Mouse (Mus musculus): ENCODE measurements at regions not wholly inside any gene's neighbourhood (a gene's known extent, or its start where the extent isn't known, plus 50 kb on each side); places are given as distances from the start of the nearest gene placed in this dataset.

GRCm38 (mm10) chr14:24731872-24732525, 245.1 kb downstream of the Rps24 start:
- H3K4me2 ChIP-seq: no peak overlapping the region
- H3K4me1 ChIP-seq: no peaks in the 10 kb centered on the region
- no peak for ATAC-seq (ENCODE audit: insufficient number of reproducible peaks, insufficient read depth, low FRiP score, low TSS enrichment, low read depth)
- no peak overlapping the region for H3K9ac ChIP-seq
- H3K9me3 ChIP-seq: no peaks in the 10 kb centered on the region
- no peaks in the 10 kb centered on the region for H3K36me3 ChIP-seq
- no peak overlapping the region for H3K4me3 ChIP-seq
- WGBS: 66% methylated on average over 5 of the region's 5 CpGs
- H3K27ac ChIP-seq: no peak overlapping the region
- no peaks in the 10 kb centered on the region for H3K27me3 ChIP-seq

GRCm38 (mm10) chr14:24733326-24733725, 246.4 kb downstream of the Rps24 start:
- Histone ChIP-seq H3K9me3 (no peaks in the 10 kb centered on the region), H3K27ac (no peak overlapping the region), H3K4me2 (no peak overlapping the region), H3K9ac (no peak overlapping the region), H3K27me3 (no peaks in the 10 kb centered on the region), H3K36me3 (no peaks in the 10 kb centered on the region), H3K4me3 (no peak overlapping the region), H3K4me1 (no peaks in the 10 kb centered on the region)
- WGBS: 77% methylated on average over 7 of the region's 7 CpGs
- ATAC-seq (ENCODE audit: insufficient number of reproducible peaks, insufficient read depth, low FRiP score, low TSS enrichment, low read depth): no peak

DNA sequence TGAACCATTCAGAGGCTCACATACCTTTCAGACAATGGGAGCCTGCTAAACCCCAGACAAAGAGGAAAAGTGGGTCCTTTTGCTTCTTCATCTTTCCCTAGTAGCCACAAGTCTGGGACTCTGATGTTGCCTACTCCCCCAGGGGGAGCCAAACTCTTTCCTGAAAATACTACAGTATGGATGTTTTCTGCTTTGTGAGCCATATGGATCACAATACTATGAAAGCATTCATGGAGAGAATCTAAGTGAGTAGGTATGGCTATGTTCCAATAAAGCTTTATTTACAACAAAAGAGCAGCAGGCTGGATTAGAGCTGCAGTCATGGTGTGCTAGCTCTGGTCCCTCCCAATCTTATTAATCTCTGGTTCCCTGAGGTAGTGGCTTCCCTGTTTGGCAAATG, 251.9 kb downstream of the Rps24 start:
- H3K36me3 ChIP-seq: no peaks in the 10 kb centered on the region
- no peak overlapping the region for H3K9ac ChIP-seq
- H3K27ac ChIP-seq: no peak overlapping the region
- no peaks in the 10 kb centered on the region for H3K9me3 ChIP-seq
- H3K27me3 ChIP-seq: no peaks in the 10 kb centered on the region
- H3K4me2 ChIP-seq: no peak overlapping the region
- no peaks in the 10 kb centered on the region for H3K4me1 ChIP-seq
- H3K4me3 ChIP-seq: no peak overlapping the region
- ATAC-seq (ENCODE audit: insufficient number of reproducible peaks, insufficient read depth, low FRiP score, low TSS enrichment, low read depth): no peak

DNA sequence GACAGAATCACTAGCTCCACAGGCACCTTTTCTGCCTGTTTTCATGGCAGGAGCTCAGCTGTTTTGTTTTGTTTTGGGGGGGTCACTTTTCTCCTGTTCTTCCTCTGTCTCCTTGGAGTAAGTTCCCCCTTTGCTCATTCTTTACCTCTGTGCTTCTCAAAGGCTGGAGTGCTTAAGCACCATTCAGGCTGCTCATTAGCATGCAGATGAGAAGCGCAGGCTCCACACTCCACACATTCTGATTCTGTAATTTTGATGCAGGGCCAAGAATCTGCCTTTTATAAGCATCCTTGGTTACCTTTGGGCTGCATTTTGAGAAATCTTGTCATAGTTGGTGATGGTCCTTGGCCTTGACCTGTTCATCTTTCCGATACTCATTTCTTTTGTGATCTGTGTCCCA, 257.5 kb downstream of the Rps24 start:
- Histone ChIP-seq H3K9ac (no peak overlapping the region), H3K36me3 (no peaks in the 10 kb centered on the region), H3K27me3 (no peaks in the 10 kb centered on the region), H3K27ac (no peak overlapping the region), H3K4me3 (no peak overlapping the region), H3K4me1 (peaks cover 9% of the 10 kb centered on the region), H3K4me2 (no peak overlapping the region), H3K9me3 (no peaks in the 10 kb centered on the region)
- WGBS: 75% methylated on average over 2 of the region's 2 CpGs
- ATAC-seq (ENCODE audit: insufficient number of reproducible peaks, insufficient read depth, low FRiP score, low TSS enrichment, low read depth): no peak

GRCm38 (mm10) chr14:24745730-24746129, 258.8 kb downstream of the Rps24 start:
- H3K4me1 ChIP-seq: peaks cover 9% of the 10 kb centered on the region
- ATAC-seq (ENCODE audit: insufficient number of reproducible peaks, insufficient read depth, low FRiP score, low TSS enrichment, low read depth): no peak

GRCm38 (mm10) chr14:24747471-24747795, 260.5 kb downstream of the Rps24 start:
- no peak overlapping the region for H3K4me2 ChIP-seq
- H3K9me3 ChIP-seq: no peaks in the 10 kb centered on the region
- WGBS: 24% methylated on average over 4 of the region's 4 CpGs
- H3K27ac ChIP-seq: no peak overlapping the region
- H3K9ac ChIP-seq: 0 out of 2 replicates have a peak overlapping the region, but pooled peaks have one; percentile 21
- H3K27me3 ChIP-seq: no peaks in the 10 kb centered on the region
- H3K4me3 ChIP-seq: no peak overlapping the region
- H3K4me1 ChIP-seq: peaks cover 9% of the 10 kb centered on the region
- H3K36me3 ChIP-seq: no peaks in the 10 kb centered on the region
- no peak for ATAC-seq (ENCODE audit: insufficient number of reproducible peaks, insufficient read depth, low FRiP score, low TSS enrichment, low read depth)

More at GRCm38 (mm10) chr14:24745730-24746129, 258.8 kb downstream of the Rps24 start:
- Histone ChIP-seq H3K36me3 (no peaks in the 10 kb centered on the region), H3K4me2 (no peak overlapping the region), H3K27ac (no peak overlapping the region), H3K9ac (no peak overlapping the region), H3K9me3 (no peaks in the 10 kb centered on the region), H3K27me3 (no peaks in the 10 kb centered on the region), H3K4me3 (no peak overlapping the region)
- 44% methylated on average over 3 of the region's 3 CpGs for WGBS

- no peaks in the 10 kb centered on the region for H3K36me3 ChIP-seq
Observed at GRCm38 (mm10) chr14:24747796-24748496, 261.0 kb downstream of the Rps24 start.

DNA sequence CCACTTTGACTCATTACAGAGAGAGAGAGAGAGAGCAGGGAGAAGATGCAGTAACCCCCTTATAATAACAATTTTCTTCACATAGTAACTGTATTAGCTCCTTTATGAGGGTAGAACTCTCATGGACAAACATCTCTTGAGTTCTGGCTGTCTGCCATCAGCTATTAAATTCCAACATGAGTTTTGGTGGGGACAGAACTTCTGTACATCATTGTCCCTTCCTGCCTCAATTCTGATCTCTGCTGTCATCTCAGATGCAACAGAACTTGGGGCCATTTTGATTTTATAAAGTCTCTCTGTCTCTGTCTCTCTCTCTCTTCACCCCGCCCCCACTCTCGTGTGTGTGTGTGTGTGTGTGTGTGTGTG, 261.6 kb downstream of the Rps24 start:
- Histone ChIP-seq H3K4me3 (no peak overlapping the region), H3K4me1 (peaks cover 9% of the 10 kb centered on the region), H3K9ac (no peak overlapping the region), H3K27me3 (no peaks in the 10 kb centered on the region), H3K9me3 (no peaks in the 10 kb centered on the region), H3K36me3 (no peaks in the 10 kb centered on the region), H3K4me2 (no peak overlapping the region), H3K27ac (no peak overlapping the region)
- WGBS: 82% methylated on average over 2 of the region's 2 CpGs
- no peak for ATAC-seq (ENCODE audit: insufficient number of reproducible peaks, insufficient read depth, low FRiP score, low TSS enrichment, low read depth)

More at GRCm38 (mm10) chr14:24747796-24748496, 261.0 kb downstream of the Rps24 start:
- Histone ChIP-seq H3K27ac (no peak overlapping the region; the same call in 1 of the 2 replicates), H3K4me1 (peaks cover 9% of the 10 kb centered on the region), H3K4me2 (no peak overlapping the region), H3K9ac (0 out of 2 replicates have a peak overlapping the region, but pooled peaks have one; percentile 21), H3K27me3 (no peaks in the 10 kb centered on the region), H3K9me3 (no peaks in the 10 kb centered on the region), H3K4me3 (no peak overlapping the region)
- 55% methylated on average over 7 of the region's 7 CpGs for WGBS
- no peak for ATAC-seq (ENCODE audit: insufficient number of reproducible peaks, insufficient read depth, low FRiP score, low TSS enrichment, low read depth)

- no peaks in the 10 kb centered on the region for H3K27me3 ChIP-seq
- H3K9me3 ChIP-seq: no peaks in the 10 kb centered on the region
- no peak overlapping the region for H3K4me2 ChIP-seq
- 81% methylated on average over 9 of the region's 9 CpGs for WGBS
- H3K27ac ChIP-seq: no peak overlapping the region
- no peak overlapping the region for H3K4me3 ChIP-seq
- no peak overlapping the region for H3K9ac ChIP-seq
- H3K36me3 ChIP-seq: no peaks in the 10 kb centered on the region
- no peak for ATAC-seq (ENCODE audit: insufficient number of reproducible peaks, insufficient read depth, low FRiP score, low TSS enrichment, low read depth)
- peaks cover 9% of the 10 kb centered on the region for H3K4me1 ChIP-seq
Observed at GRCm38 (mm10) chr14:24749313-24749712, 262.4 kb downstream of the Rps24 start.

GRCm38 (mm10) chr14:24751227-24751626, 264.3 kb downstream of the Rps24 start:
- 91% methylated on average over 8 of the region's 8 CpGs for WGBS
- Histone ChIP-seq H3K27ac (no peak overlapping the region), H3K4me2 (no peak overlapping the region), H3K9me3 (no peaks in the 10 kb centered on the region), H3K9ac (no peak overlapping the region), H3K4me1 (peaks cover 9% of the 10 kb centered on the region), H3K4me3 (no peak overlapping the region), H3K36me3 (no peaks in the 10 kb centered on the region), H3K27me3 (no peaks in the 10 kb centered on the region)
- no peak for ATAC-seq (ENCODE audit: insufficient number of reproducible peaks, insufficient read depth, low FRiP score, low TSS enrichment, low read depth)

GRCm38 (mm10) chr14:24754753-24755152, 267.8 kb downstream of the Rps24 start:
- H3K36me3 ChIP-seq: no peaks in the 10 kb centered on the region
- no peak for ATAC-seq (ENCODE audit: insufficient number of reproducible peaks, insufficient read depth, low FRiP score, low TSS enrichment, low read depth)
- H3K4me1 ChIP-seq: peaks cover 6% of the 10 kb centered on the region; the same call in 1 of the 2 replicates
- H3K27ac ChIP-seq: no peak overlapping the region
- no peak overlapping the region for H3K9ac ChIP-seq
- no peak overlapping the region for H3K4me3 ChIP-seq
- no peaks in the 10 kb centered on the region for H3K27me3 ChIP-seq
- H3K9me3 ChIP-seq: no peaks in the 10 kb centered on the region
- WGBS: 54% methylated on average over 1 of the region's 1 CpGs
- no peak overlapping the region for H3K4me2 ChIP-seq

- H3K4me3 ChIP-seq: no peak overlapping the region
- H3K4me2 ChIP-seq: no peak overlapping the region
- ATAC-seq (ENCODE audit: insufficient number of reproducible peaks, insufficient read depth, low FRiP score, low TSS enrichment, low read depth): no peak
- H3K4me1 ChIP-seq: peaks cover 6% of the 10 kb centered on the region; the same call in 1 of the 2 replicates
- 89% methylated on average over 12 of the region's 12 CpGs for WGBS
- H3K9me3 ChIP-seq: no peaks in the 10 kb centered on the region
- no peaks in the 10 kb centered on the region for H3K36me3 ChIP-seq
- no peaks in the 10 kb centered on the region for H3K27me3 ChIP-seq
- H3K27ac ChIP-seq: no peak overlapping the region
- no peak overlapping the region for H3K9ac ChIP-seq
Observed at GRCm38 (mm10) chr14:24755426-24756117, 268.6 kb downstream of the Rps24 start.

All from embryonic facial prominence, embryonic 13.5 days (tissue).